Mouse (Mus musculus) G1E-ER4 (cell line): ENCODE results near the gene Arhgdia. TPM values are rescaled to one million over a fixed set of nuclear protein-coding genes. Genes with fewer than 3 reads are reported as not detected.

Source experiments
- GATA1 ChIP-seq: IDR thresholded peaks from one replicate; pipeline ENCODE4 v1.8.0; 2012; ENCODE audit warnings: low read length, inconsistent platforms
- polyA plus RNA-seq: library from polyadenylated mRNA; stranded (reverse); fragments of >175 nt; gene quantifications from 2 replicates; pipeline ENCODE4 v1.2.3, GENCODE M21; 2012

The Arhgdia gene
- polyA plus RNA-seq, 1 experiment = 1,217 TPM

- no peak for TF ChIP-seq GATA1
Observed at GRCm38 (mm10) chr11:120617519-120618112, 36.2 kb upstream of the Arhgdia start, which contains the start of gene Pcyt2. Gene Pcyt2 (minus strand): TSS chr11:120617936.

DNA sequence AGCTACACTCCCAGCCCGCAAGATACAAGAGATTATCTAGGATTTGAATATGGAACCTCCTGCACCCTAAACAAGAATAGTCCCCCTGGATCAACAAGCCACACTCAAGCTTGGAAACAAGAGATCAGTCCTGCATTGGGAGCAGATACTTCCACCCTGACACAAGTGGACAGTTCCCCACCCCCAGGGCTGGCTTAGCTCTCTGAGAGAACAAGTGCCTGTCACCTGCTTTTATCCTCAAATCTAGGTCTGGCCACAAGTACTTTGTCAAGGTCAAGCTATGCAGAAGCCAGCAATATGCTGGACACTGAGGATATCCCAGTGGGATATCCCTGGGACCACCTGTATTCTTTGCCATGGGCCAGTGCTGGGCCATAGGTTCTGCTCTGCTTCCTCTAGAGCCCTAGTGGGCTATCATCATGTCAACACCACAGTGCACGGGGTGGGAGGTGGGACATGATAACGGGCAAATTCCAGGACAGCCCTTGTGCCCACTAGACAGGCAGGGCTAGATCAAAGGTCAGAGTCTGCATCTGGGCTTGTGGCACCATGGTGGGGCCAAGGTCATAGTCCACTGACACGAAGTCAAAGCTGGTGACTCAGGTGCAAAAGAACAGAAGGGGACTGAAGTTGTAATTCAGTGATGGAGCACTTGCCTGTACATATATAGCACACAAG is 35.3 kb upstream of the Arhgdia start:
- TF ChIP-seq GATA1 = no peak

DNA sequence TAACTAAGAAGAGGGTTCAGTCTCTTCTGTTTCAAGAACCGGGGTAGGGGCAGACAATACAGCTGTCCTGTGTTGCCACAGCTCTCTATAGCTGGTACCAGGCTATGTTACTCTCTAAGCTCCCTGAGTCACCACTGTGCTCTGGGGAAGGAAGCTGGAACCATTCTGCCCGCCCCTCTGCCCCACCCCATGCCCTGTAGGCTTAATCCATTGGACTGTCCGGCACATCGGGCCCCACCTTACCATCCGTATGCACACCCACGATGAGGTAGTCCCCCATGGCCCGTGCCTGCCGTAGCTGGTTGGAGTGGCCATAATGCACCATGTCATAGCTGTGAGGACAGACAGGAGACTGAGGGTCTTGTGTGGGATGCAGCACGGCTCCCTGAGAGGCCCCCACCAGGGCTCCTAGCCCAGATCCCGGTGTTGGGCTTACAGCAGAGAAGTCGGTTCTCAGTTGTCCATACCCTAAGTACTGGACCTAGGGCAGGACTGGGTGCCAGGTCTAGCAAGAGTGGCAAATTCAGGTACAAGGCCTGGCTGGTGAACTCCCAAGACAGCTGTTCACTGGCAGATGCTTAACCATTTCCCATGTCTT is 34.3 kb upstream of the Arhgdia start:
- TF ChIP-seq GATA1 = no peak

DNA sequence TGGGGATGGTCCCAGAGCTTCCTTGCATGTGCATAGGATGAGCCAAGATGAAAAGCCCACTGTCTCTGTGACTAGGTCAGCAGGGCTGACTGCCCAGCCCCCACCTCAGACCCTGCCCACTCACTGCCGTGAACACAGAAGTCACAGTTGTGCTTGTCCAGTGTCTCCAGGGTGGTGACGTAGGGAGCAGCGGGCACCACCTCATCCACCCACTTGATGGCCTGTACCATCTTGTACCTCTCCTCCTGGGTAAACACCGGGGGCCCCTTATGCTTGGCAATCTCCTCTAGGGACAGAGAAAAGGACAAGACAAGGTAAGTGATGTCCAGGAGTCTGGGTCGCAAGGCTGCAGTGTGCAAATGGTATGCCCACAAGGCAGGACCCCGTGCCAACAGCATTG is 33.7 kb upstream of the Arhgdia start:
- TF ChIP-seq GATA1 = no peak

DNA sequence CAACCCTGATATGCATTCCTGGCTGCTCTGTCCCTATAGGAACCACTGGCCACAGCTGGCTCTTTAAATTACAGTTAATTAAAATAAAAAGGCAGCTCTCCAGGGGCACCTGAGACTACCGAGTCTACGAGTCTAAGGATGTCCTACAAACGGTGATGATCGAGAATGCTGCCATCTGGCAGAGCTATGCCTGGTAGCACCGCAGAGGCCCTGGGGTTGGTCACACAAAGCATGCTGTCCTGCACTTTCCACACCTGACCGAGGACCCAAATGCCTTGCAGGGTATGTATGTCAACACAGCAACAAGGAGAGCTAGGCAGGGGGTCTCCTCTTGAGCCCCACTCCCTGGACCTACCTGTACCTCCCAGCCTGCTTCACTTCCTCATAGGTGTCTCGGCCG is 32.6 kb upstream of the Arhgdia start:
- no peak for TF ChIP-seq GATA1

GRCm38 (mm10) chr11:120613481-120613972 is 32.1 kb upstream of the Arhgdia start:
- TF ChIP-seq GATA1 = no peak

DNA sequence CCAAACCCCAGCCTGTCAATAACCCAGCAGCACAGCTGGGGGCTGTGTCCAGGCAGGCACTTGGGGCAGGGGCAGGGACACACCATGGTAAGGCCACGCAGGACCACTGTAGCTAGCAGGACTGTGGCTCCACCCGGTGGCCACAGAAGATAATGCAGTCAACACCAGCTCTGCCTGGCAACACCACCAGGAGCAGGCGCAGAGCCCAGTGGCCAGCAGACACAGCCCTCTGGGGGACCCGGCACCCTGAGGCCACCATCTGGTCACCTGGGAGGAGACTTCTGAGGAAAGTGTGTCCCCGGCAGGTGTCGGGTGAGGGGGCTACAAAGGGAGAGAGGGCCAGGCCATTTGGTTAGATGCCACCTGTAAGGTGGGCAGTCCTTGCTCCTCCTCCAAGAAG is 31.3 kb upstream of the Arhgdia start:
- no peak for TF ChIP-seq GATA1

GRCm38 (mm10) chr11:120610477-120611046 is 29.1 kb upstream of the Arhgdia start:
- no peak for TF ChIP-seq GATA1

DNA sequence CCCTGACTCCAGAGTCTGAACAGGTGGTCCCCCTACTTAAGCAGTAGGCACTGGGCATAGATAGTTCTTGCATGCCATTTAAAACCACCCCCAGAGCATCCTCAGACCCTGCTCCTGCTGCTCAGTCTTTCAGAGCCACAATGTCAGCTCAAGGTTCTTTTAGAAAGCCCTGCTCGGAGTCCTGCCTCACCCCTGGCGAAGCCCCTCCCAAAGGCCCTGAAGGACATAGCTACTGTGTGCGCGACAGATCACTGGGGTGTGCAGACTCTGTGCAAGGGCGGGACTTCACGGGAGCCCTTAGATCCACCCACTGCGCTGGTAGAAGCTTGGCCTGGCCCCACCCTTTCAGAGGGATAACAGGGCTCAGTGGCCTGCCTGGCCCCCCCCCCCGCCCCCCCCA is 27.8 kb upstream of the Arhgdia start:
- no peak for TF ChIP-seq GATA1

DNA sequence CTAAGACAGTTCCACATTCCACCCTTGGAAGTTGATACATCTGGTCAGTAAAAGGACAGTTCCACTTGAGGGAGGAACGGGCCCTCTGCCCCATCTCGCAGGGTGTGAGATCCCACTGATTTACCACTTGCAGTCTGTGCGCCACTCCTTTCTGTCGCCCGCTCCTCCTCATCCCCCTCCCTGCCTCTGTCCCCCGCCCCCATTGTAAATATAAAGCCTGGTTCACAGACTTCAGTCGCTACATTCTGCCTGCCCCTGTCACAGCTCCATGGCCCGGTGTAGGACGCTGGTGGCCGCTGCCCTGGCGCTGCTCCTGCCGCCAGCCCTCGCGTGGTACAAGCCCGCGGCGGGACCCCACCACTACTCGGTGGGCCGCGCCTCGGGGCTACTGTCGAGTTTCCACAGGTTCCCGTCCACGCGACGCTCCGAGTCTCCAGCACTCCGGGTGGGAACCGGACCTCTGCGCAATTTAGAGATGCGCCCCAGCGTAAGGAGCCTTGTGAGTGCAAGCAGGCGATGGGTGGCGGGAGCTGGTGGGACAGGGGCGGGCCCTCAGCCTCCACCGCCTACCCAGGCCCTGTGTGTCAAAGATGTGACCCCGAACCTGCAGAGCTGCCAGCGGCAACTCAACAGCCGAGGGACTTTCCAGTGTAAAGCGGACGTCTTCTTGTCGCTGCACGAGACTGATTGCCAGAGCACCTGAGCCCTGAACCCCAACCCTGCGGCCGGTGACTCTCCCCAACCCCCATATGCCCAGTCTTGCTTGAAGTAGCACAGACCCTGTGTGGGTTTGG is 27.0 kb upstream of the Arhgdia start, which contains the start of gene Npb:
Gene Npb, plus strand, starts transcription at position 237 of the 794 bp plus-strand sequence.
- TF ChIP-seq GATA1 = no peak

GRCm38 (mm10) chr11:120606764-120607163 is 25.3 kb upstream of the Arhgdia start:
- TF ChIP-seq GATA1 = no peak

DNA sequence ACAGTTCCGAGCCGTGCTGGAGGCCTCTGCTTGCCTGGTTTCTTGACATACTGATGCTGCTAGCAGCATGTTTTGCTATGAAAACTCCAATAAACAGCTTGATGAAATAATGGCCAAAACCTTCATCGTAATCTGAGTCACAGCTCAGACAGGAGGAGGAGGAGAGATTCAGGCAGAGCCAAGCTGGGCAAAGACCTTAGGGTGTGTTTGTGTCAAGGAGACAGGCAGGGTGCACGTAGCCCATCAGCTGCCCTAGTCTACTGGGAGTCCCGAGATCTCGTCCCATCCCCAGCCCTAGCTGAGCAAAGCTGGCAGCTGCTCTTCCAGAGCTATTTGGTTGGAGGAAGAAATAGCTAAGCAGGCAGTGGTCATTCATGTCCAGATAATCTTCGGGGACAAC is 24.2 kb upstream of the Arhgdia start:
- TF ChIP-seq GATA1 = no peak

GRCm38 (mm10) chr11:120603545-120603944 is 22.1 kb upstream of the Arhgdia start:
- TF ChIP-seq GATA1 = no peak

- TF ChIP-seq GATA1 = no peak
Observed at GRCm38 (mm10) chr11:120600716-120601115, 19.3 kb upstream of the Arhgdia start.

DNA sequence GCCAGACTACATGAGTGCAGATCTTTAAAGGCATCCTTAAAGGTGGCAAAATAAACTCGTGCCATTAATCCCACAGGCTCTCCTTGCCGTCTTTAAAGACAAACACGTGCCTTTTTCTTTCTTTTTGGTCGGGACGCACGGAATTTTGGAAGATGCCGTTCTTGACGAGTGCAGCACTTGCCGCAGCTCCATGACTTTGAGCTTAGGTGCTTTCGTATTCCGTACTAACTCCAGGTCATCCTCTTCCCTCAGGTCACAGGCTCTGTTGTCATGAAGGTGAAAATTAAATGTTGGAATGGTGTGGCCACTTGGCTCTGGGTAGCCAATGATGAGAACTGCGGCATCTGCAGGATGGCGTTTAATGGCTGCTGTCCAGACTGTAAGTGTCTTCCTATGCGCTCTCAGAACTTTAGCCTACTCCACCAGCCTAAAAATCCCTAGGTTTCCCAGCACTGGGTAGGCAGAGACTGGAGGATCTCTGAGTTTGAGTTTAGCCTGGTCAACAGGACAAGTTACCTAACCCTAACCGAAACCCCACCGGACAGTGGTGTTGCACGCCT is 17.6 kb upstream of the Arhgdia start:
- no peak for TF ChIP-seq GATA1

DNA sequence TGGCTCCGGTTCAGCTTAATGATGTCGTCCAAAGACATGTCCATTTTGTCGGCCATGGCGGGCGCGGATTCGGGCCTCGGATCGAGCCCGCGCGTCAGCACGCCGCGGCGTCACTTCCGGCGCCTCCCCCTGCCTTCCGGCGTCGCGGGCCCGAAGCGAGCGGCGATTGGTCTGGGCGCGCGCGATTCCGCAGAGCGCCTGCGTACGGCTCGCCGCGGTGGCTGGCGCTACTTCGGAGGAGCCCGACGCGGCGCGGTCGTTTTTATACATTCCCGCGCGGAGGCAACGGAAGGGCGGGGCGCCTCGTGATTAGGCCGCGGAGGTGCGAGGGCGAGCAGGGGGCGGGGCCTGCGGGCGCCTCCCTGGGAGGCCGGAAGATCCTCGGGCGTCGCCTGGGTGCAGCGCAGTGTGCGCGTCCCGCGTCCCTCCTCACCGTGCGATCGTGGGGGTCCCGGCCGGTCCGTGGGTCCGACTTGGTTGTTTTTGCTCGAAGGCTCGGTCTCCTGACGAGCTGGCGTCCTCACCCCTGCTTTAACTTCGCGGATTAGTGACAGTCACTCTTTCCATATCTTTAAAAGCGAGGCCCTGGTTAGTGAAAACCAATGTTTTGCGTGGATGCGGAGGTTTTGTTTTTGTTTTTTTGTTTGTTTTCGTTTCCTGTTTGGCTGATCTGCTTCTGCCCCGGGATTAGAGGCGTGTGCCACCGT is 17.0 kb upstream of the Arhgdia start, which contains the start of the genes Alyref and Anapc11:
Gene Alyref, minus strand, starts transcription at position 83 of the 707 bp plus-strand sequence.
Gene Anapc11, plus strand, starts transcription at position 139 of the 707 bp plus-strand sequence.
- TF ChIP-seq GATA1 = no peak
